Mouse (Mus musculus) lung, postnatal 10 days (tissue): ENCODE data around the gene Cyp3a13.
"Not testable (repeated sequence)": the region's sequence is repeated elsewhere in the genome, so short reads cannot be mapped to it uniquely, and the experiment has no call there.

Experiments used
- DNase-seq: peaks from one replicate; pipeline ENCODE4 v3.0.0; 2021

Cyp3a13 gene

GRCm38 (mm10) chr5:137871644-137872380, 49.6 kb downstream of the Cyp3a13 start, which contains the start of gene Pilrb2:
Gene Pilrb2, minus strand, starts transcription at chr5:137871815.
- not testable (repeated sequence) for DNase-seq

- DNase-seq: not testable (repeated sequence)
Measured at GRCm38 (mm10) chr5:137868600-137868999, 52.8 kb downstream of the Cyp3a13 start.

- DNase-seq: not testable (repeated sequence)
Measured at GRCm38 (mm10) chr5:137864008-137864407, 57.4 kb downstream of the Cyp3a13 start.

- DNase-seq: peak; percentile 22
Measured at GRCm38 (mm10) chr5:137857960-137858710, 63.3 kb downstream of the Cyp3a13 start, which contains the start of gene Pilrb1. Gene Pilrb1, minus strand, starts transcription at chr5:137858106.

- not testable (repeated sequence) for DNase-seq
Measured at GRCm38 (mm10) chr5:137856870-137857269, 64.5 kb downstream of the Cyp3a13 start.

DNA sequence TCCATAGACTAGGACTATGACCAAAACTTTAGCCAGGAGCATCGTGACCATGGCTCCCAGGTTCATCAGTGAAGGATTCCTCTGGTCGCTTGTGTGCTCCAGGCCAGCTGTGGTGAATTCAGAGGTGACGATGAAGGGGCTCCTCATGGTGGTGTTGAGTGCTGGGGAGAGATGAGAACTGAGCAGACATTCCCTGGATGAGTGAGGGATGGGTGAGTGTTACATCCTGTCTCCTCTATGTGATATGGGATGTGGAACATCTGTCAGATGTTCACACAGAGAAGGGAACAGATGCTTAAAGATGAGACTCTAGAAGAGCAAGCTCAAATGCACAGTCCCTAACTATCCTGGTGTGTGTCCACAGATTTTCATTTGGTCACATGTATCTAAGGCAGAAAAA, 66.5 kb downstream of the Cyp3a13 start:
- not testable (repeated sequence) for DNase-seq

DNA sequence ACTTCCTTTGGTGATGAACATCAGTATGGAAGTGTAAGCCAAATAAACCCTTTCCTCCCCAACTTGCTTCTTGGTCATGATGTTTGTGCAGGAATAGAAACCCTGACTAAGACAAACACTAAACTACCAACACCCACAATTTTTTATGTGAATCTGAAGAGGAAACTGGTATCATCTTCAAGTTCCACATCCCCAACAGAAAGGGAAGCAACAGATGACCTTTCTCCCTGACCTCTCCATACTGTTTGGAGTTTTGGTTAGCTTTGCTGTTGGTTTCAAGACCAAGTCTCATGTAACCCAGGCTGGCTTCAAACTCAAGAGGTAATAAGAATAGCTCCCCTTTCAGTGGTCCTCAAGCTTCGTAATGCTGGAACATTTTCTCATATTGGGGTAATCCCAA, 71.1 kb downstream of the Cyp3a13 start:
- DNase-seq: not testable (repeated sequence)
